Mouse (Mus musculus): ENCODE data around the gene Prss36.

DNA sequence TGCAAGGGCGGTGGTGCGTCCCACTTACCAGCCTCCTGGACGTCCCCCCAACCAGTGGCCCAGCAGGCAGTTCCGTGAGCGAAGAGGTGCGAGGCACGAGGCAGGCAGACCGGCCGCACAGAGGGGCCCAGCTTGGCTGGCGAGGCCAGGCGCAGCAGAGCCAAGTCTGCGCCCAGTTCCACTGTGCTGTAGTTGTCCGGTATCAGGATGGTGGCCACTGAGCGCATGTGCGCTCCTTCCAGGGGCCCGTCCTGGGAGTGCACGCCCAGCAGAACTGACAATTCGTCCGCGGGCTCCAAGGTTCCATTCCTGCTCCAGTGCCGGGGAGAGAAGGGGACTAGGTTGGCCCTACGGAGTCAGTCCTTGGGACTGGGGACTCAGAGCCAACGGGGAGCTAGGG, 1.9 kb downstream of the Prss36 start:
- TF ChIP-seq CTCF (IDR thresholded peaks at IDR 0.05; ENCODE audit: insufficient read depth, low read length) = no peak
- TF ChIP-seq POLR2A (IDR thresholded peaks at IDR 0.05; ENCODE audit: borderline replicate concordance, extremely low read depth, low read depth, low read length) = no peak
